Mouse (Mus musculus) T-helper 2 cell (primary cell): ENCODE results near the gene Herc3.

Experiments used
- in situ Hi-C: fragments of 300-600 bp; cut with MboI, MseI; formaldehyde crosslinking; loops from one replicate; pipeline ENCODE4 v1.15.1; 2025; ENCODE audit warnings: high pct_unique_total_duplicates

The Herc3 gene

GRCm38 (mm10) chr6:58913551-58913950, 82.3 kb downstream of the Herc3 start:
- in situ Hi-C loops, result no loop called here

- in situ Hi-C loops, result no loop called here
Observed at GRCm38 (mm10) chr6:58913971-58914370, 82.7 kb downstream of the Herc3 start.

GRCm38 (mm10) chr6:58916498-58916897, 85.2 kb downstream of the Herc3 start:
- in situ Hi-C loops, result no loop called here

- in situ Hi-C loops, result no loop called here
Observed at GRCm38 (mm10) chr6:58920735-58921134, 89.5 kb downstream of the Herc3 start.

GRCm38 (mm10) chr6:58921623-58922022, 90.4 kb downstream of the Herc3 start:
- in situ Hi-C loops, result no loop called here

- in situ Hi-C loops, result no loop called here
Observed at GRCm38 (mm10) chr6:58922511-58922910, 91.2 kb downstream of the Herc3 start.

GRCm38 (mm10) chr6:58927881-58928280, 96.6 kb downstream of the Herc3 start:
- in situ Hi-C loops, result no loop called here

- in situ Hi-C loops, result no loop called here
Observed at GRCm38 (mm10) chr6:58929911-58930431, 98.7 kb downstream of the Herc3 start.

- in situ Hi-C loops, result no loop called here
Observed at GRCm38 (mm10) chr6:58931149-58931548, 99.9 kb downstream of the Herc3 start.

GRCm38 (mm10) chr6:58932515-58933188, 101.4 kb downstream of the Herc3 start:
- in situ Hi-C loops, result no loop called here

- in situ Hi-C loops, result no loop called here
Observed at GRCm38 (mm10) chr6:58933189-58933913, 102.1 kb downstream of the Herc3 start.

- in situ Hi-C loops, result no loop called here
Observed at GRCm38 (mm10) chr6:58934144-58934543, 102.9 kb downstream of the Herc3 start.

- in situ Hi-C loops, result no loop called here
Observed at GRCm38 (mm10) chr6:58937726-58938125, 106.5 kb downstream of the Herc3 start.

- in situ Hi-C loops, result loop anchor here (10.0 kb wide), 1 partner anchor 1067 kb away; no protein-coding TSS in a partner anchor
Observed at GRCm38 (mm10) chr6:58942276-58942675, 111.0 kb downstream of the Herc3 start.

- in situ Hi-C loops, result loop anchor here (10.0 kb wide), 1 partner anchor 1069 kb away; no protein-coding TSS in a partner anchor
Observed at GRCm38 (mm10) chr6:58943958-58944357, 112.7 kb downstream of the Herc3 start.

- in situ Hi-C loops, result loop anchor here (10.0 kb wide), 1 partner anchor 1071 kb away; no protein-coding TSS in a partner anchor
Observed at GRCm38 (mm10) chr6:58946246-58946645, 115.0 kb downstream of the Herc3 start.

GRCm38 (mm10) chr6:58946840-58947239, 115.6 kb downstream of the Herc3 start:
- in situ Hi-C loops, result loop anchor here (10.0 kb wide), 1 partner anchor 1072 kb away; no protein-coding TSS in a partner anchor

- in situ Hi-C loops, result no loop called here
Observed at GRCm38 (mm10) chr6:58950410-58950809, 119.1 kb downstream of the Herc3 start.

GRCm38 (mm10) chr6:58951128-58951992, 120.1 kb downstream of the Herc3 start:
- in situ Hi-C loops, result no loop called here

GRCm38 (mm10) chr6:58960523-58960922, 129.3 kb downstream of the Herc3 start:
- in situ Hi-C loops, result no loop called here

GRCm38 (mm10) chr6:58962691-58963090, 131.4 kb downstream of the Herc3 start:
- in situ Hi-C loops, result no loop called here

- in situ Hi-C loops, result no loop called here
Observed at GRCm38 (mm10) chr6:58964091-58964490, 132.8 kb downstream of the Herc3 start.
